Mouse (Mus musculus): ENCODE measurements around the gene Osbpl5. TPM values are rescaled to one million over a fixed set of nuclear protein-coding genes. Genes with fewer than 3 reads are reported as not detected.

Osbpl5 gene
- polyA plus RNA-seq, 1 experiment from 2014 or later = 11.3 TPM

GRCm38 (mm10) chr7:143749045-143749444, 7.7 kb downstream of the Osbpl5 start:
- Histone ChIP-seq H3K27me3 (replicated peaks; ENCODE audit: control insufficient read depth, insufficient read depth, low read length) (no peaks in the 10 kb centered on the region), H3K36me3 (ENCODE audit: control insufficient read depth, insufficient read depth) (no peaks in the 10 kb centered on the region), H3K9me3 (ENCODE audit: control insufficient read depth) (no peaks in the 10 kb centered on the region), H3K9ac (ENCODE audit: low read depth, low read length) (no peak overlapping the region), H3K27ac (ENCODE audit: low read depth, low read length) (no peak overlapping the region), H3K4me1 (replicated peaks; ENCODE audit: control insufficient read depth, insufficient read depth, low read length) (no peaks in the 10 kb centered on the region), H3K4me2 (replicated peaks; ENCODE audit: low read depth) (no peak overlapping the region), H3K4me3 (ENCODE audit: low read depth, low read length) (no peak overlapping the region)
- no peak for TF ChIP-seq CTCF (IDR thresholded peaks at IDR 0.05; ENCODE audit: low read depth)
- WGBS = 78% methylated on average over 3 of the region's 3 CpGs
- no peak for ATAC-seq

GRCm38 (mm10) chr7:143748041-143748868, 8.5 kb downstream of the Osbpl5 start:
- Histone ChIP-seq H3K27ac (ENCODE audit: low read depth, low read length) (no peak overlapping the region), H3K4me1 (replicated peaks; ENCODE audit: control insufficient read depth, insufficient read depth, low read length) (no peaks in the 10 kb centered on the region), H3K4me3 (ENCODE audit: low read depth, low read length) (no peak overlapping the region), H3K27me3 (replicated peaks; ENCODE audit: control insufficient read depth, insufficient read depth, low read length) (no peaks in the 10 kb centered on the region), H3K9ac (ENCODE audit: low read depth, low read length) (no peak overlapping the region), H3K9me3 (ENCODE audit: control insufficient read depth) (no peaks in the 10 kb centered on the region), H3K4me2 (replicated peaks; ENCODE audit: low read depth) (peak overlapping the region; percentile 50), H3K36me3 (ENCODE audit: control insufficient read depth, insufficient read depth) (no peaks in the 10 kb centered on the region)
- ATAC-seq = peak; percentile 41
- TF ChIP-seq CTCF (IDR thresholded peaks at IDR 0.05; ENCODE audit: low read depth) = peak; percentile 93
- WGBS = 3% methylated on average over 16 of the region's 16 CpGs

GRCm38 (mm10) chr7:143740653-143741052, 16.1 kb downstream of the Osbpl5 start:
- peaks cover 9% of the 10 kb centered on the region; the same call in 1 of the 2 replicates for H3K4me1 ChIP-seq (replicated peaks; ENCODE audit: control insufficient read depth, insufficient read depth, low read length)
- H3K27ac ChIP-seq (ENCODE audit: low read depth, low read length) = no peak overlapping the region
- WGBS = 31% methylated on average over 2 of the region's 2 CpGs
- TF ChIP-seq CTCF (IDR thresholded peaks at IDR 0.05; ENCODE audit: low read depth) = no peak
- H3K36me3 ChIP-seq (ENCODE audit: control insufficient read depth, insufficient read depth) = no peaks in the 10 kb centered on the region
- no peaks in the 10 kb centered on the region for H3K9me3 ChIP-seq (ENCODE audit: control insufficient read depth)
- 0 out of 2 replicates have a peak overlapping the region, but pooled peaks have one; percentile 83 for H3K9ac ChIP-seq (ENCODE audit: low read depth, low read length)
- no peak; the same call in 1 of the 2 replicates for ATAC-seq
- no peaks in the 10 kb centered on the region for H3K27me3 ChIP-seq (replicated peaks; ENCODE audit: control insufficient read depth, insufficient read depth, low read length)
- peak overlapping the region; percentile 89 for H3K4me2 ChIP-seq (replicated peaks; ENCODE audit: low read depth)
- H3K4me3 ChIP-seq (ENCODE audit: low read depth, low read length) = peak overlapping the region; percentile 70

- 4% methylated on average over 38 of the region's 38 CpGs for WGBS
- Histone ChIP-seq H3K27ac (ENCODE audit: low read depth, low read length) (peak overlapping the region; percentile 78), H3K4me1 (replicated peaks; ENCODE audit: control insufficient read depth, insufficient read depth, low read length) (peaks cover 9% of the 10 kb centered on the region; the same call in 1 of the 2 replicates), H3K9ac (ENCODE audit: low read depth, low read length) (peak overlapping the region; percentile 83), H3K4me3 (ENCODE audit: low read depth, low read length) (peak overlapping the region; percentile 70), H3K9me3 (ENCODE audit: control insufficient read depth) (no peaks in the 10 kb centered on the region), H3K36me3 (ENCODE audit: control insufficient read depth, insufficient read depth) (peaks cover 3% of the 10 kb centered on the region; the same call in 1 of the 2 replicates), H3K27me3 (replicated peaks; ENCODE audit: control insufficient read depth, insufficient read depth, low read length) (no peaks in the 10 kb centered on the region), H3K4me2 (replicated peaks; ENCODE audit: low read depth) (peak overlapping the region; percentile 89)
- peak; percentile 74 for ATAC-seq
- no peak for TF ChIP-seq CTCF (IDR thresholded peaks at IDR 0.05; ENCODE audit: low read depth)
These were observed 17.0 kb downstream of the Osbpl5 start for GRCm38 (mm10) chr7:143739511-143740461.

- H3K9ac ChIP-seq (ENCODE audit: low read depth, low read length) = 0 out of 2 replicates have a peak overlapping the region, but pooled peaks have one; percentile 24
- H3K4me2 ChIP-seq (replicated peaks; ENCODE audit: low read depth) = peak overlapping the region; percentile 89
- no peak for TF ChIP-seq CTCF (IDR thresholded peaks at IDR 0.05; ENCODE audit: low read depth)
- ATAC-seq = peak; percentile 25; the same call in 1 of the 2 replicates
- H3K4me3 ChIP-seq (ENCODE audit: low read depth, low read length) = peak overlapping the region; percentile 70; the same call in 1 of the 2 replicates
- H3K27ac ChIP-seq (ENCODE audit: low read depth, low read length) = no peak overlapping the region; the same call in 1 of the 2 replicates
- peaks cover 9% of the 10 kb centered on the region; the same call in 1 of the 2 replicates for H3K4me1 ChIP-seq (replicated peaks; ENCODE audit: control insufficient read depth, insufficient read depth, low read length)
- WGBS = 39% methylated on average over 5 of the region's 5 CpGs
- peaks cover 3% of the 10 kb centered on the region; the same call in 1 of the 2 replicates for H3K36me3 ChIP-seq (ENCODE audit: control insufficient read depth, insufficient read depth)
- no peaks in the 10 kb centered on the region for H3K27me3 ChIP-seq (replicated peaks; ENCODE audit: control insufficient read depth, insufficient read depth, low read length)
- no peaks in the 10 kb centered on the region for H3K9me3 ChIP-seq (ENCODE audit: control insufficient read depth)
These were observed 18.2 kb downstream of the Osbpl5 start for GRCm38 (mm10) chr7:143738601-143739006.
